Mouse (Mus musculus) R1 (cell line): ENCODE measurements around the gene Hexb.

ENCODE experiments used
- DNase-seq: peaks from one replicate; pipeline ENCODE4 v3.0.0-alpha.2; 2018; ENCODE audit warnings: low read depth, low spot score

Gene Hexb

GRCm38 (mm10) chr13:97197932-97198562 is at the start of gene Hexb:
TSS of gene Hexb (minus strand) at chr13:97198357.
- peak; percentile 95 for DNase-seq

- DNase-seq = peak; percentile 82
These were observed 49.6 kb upstream of the Hexb start for GRCm38 (mm10) chr13:97247754-97248153.

- no peak for DNase-seq
These were observed 48.1 kb upstream of the Hexb start for GRCm38 (mm10) chr13:97246217-97246616.

GRCm38 (mm10) chr13:97245157-97245556 is 47.0 kb upstream of the Hexb start:
- no peak for DNase-seq

- peak; percentile 55 for DNase-seq
These were observed 46.6 kb upstream of the Hexb start for GRCm38 (mm10) chr13:97244712-97245105.

- DNase-seq = no peak
These were observed 46.0 kb upstream of the Hexb start for GRCm38 (mm10) chr13:97243962-97244711.

GRCm38 (mm10) chr13:97242716-97243115 is 44.6 kb upstream of the Hexb start:
- DNase-seq = no peak

GRCm38 (mm10) chr13:97241787-97242280 is 43.7 kb upstream of the Hexb start:
- DNase-seq = no peak

GRCm38 (mm10) chr13:97240965-97241786 is 43.0 kb upstream of the Hexb start, which contains the start of gene Enc1:
TSS of gene Enc1 (plus strand) at chr13:97241105.
- DNase-seq = peak; percentile 92

- DNase-seq = peak; percentile 89
These were observed 42.3 kb upstream of the Hexb start for GRCm38 (mm10) chr13:97240279-97240964.

- peak; percentile 84 for DNase-seq
These were observed 41.4 kb upstream of the Hexb start for GRCm38 (mm10) chr13:97239343-97240180.

- peak; percentile 85 for DNase-seq
These were observed 40.2 kb upstream of the Hexb start for GRCm38 (mm10) chr13:97238181-97238981.

- DNase-seq = peak; percentile 86
These were observed 39.5 kb upstream of the Hexb start for GRCm38 (mm10) chr13:97237700-97238099.

GRCm38 (mm10) chr13:97235911-97236310 is 37.8 kb upstream of the Hexb start:
- DNase-seq = peak; percentile 31

GRCm38 (mm10) chr13:97234785-97235417 is 36.7 kb upstream of the Hexb start:
- peak; percentile 92 for DNase-seq

- DNase-seq = peak; percentile 55
These were observed 34.9 kb upstream of the Hexb start for GRCm38 (mm10) chr13:97233092-97233491.

- DNase-seq = no peak
These were observed 31.9 kb upstream of the Hexb start for GRCm38 (mm10) chr13:97230101-97230500.

- DNase-seq = peak; percentile 62
These were observed 29.6 kb upstream of the Hexb start for GRCm38 (mm10) chr13:97227795-97228194.

- DNase-seq = peak; percentile 56
These were observed 27.0 kb upstream of the Hexb start for GRCm38 (mm10) chr13:97225130-97225529.
